Mouse (Mus musculus): ENCODE measurements around the gene Slc25a51. TPM values are rescaled to one million over a fixed set of nuclear protein-coding genes. Genes with fewer than 3 reads are reported as not detected.

The Slc25a51 gene
- polyA plus RNA-seq, 1 experiment: not detected

GRCm38 (mm10) chr4:45444813-45445212 is 36.2 kb upstream of the Slc25a51 start:
- Histone ChIP-seq H3K4me3 (ENCODE audit: insufficient read depth, low read depth, low read length) (no peak overlapping the region), H3K27ac (ENCODE audit: insufficient read depth, low read depth, low read length) (no peak overlapping the region), H3K4me1 (ENCODE audit: control insufficient read depth, insufficient read depth, low read length) (peaks cover 13% of the 10 kb centered on the region)
- TF ChIP-seq CTCF (IDR thresholded peaks at IDR 0.05; ENCODE audit: insufficient read depth, low read depth, low read length) (no peak), POLR2A (IDR thresholded peaks at IDR 0.05; ENCODE audit: insufficient read depth, low read depth, low read length) (no peak)
- WGBS: 79% methylated on average over 4 of the region's 4 CpGs

DNA sequence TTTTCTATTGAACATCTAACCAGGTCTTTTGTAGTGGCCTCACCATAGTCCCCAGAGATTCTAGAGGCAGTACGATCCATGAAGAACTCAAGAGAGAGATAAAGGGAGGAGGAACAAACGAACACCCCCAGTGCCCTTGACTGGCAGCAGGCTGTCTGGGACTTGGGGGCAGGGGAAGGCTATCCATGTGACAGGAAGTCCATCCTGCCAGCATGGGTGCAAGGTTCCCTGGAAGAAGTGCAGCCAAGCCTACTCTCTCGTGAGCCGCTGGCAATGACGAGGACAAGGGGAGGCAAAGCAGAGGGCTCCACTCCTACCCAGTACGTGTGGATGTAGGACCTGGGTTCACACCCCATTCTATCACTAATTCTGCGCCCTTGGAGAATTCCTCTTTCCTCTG is 35.1 kb upstream of the Slc25a51 start:
- no peak for TF ChIP-seq CTCF (IDR thresholded peaks at IDR 0.05; ENCODE audit: insufficient read depth, low read depth, low read length)
- TF ChIP-seq POLR2A (IDR thresholded peaks at IDR 0.05; ENCODE audit: insufficient read depth, low read depth, low read length): no peak
- 89% methylated on average over 7 of the region's 7 CpGs for WGBS
- Histone ChIP-seq H3K4me3 (ENCODE audit: insufficient read depth, low read depth, low read length) (no peak overlapping the region), H3K4me1 (ENCODE audit: control insufficient read depth, insufficient read depth, low read length) (peaks cover 6% of the 10 kb centered on the region), H3K27ac (ENCODE audit: insufficient read depth, low read depth, low read length) (no peak overlapping the region)

GRCm38 (mm10) chr4:45442237-45442636 is 33.7 kb upstream of the Slc25a51 start:
- Histone ChIP-seq H3K4me3 (ENCODE audit: insufficient read depth, low read depth, low read length) (no peak overlapping the region), H3K4me1 (ENCODE audit: control insufficient read depth, insufficient read depth, low read length) (peaks cover 5% of the 10 kb centered on the region), H3K27ac (ENCODE audit: insufficient read depth, low read depth, low read length) (no peak overlapping the region)
- 60% methylated on average over 3 of the region's 3 CpGs for WGBS
- TF ChIP-seq POLR2A (IDR thresholded peaks at IDR 0.05; ENCODE audit: insufficient read depth, low read depth, low read length) (no peak), CTCF (IDR thresholded peaks at IDR 0.05; ENCODE audit: insufficient read depth, low read depth, low read length) (no peak)

GRCm38 (mm10) chr4:45441778-45442177 is 33.2 kb upstream of the Slc25a51 start:
- Histone ChIP-seq H3K4me1 (ENCODE audit: control insufficient read depth, insufficient read depth, low read length) (peaks cover 10% of the 10 kb centered on the region), H3K27ac (ENCODE audit: insufficient read depth, low read depth, low read length) (no peak overlapping the region), H3K4me3 (ENCODE audit: insufficient read depth, low read depth, low read length) (no peak overlapping the region)
- WGBS: 77% methylated on average over 1 of the region's 1 CpGs
- TF ChIP-seq POLR2A (IDR thresholded peaks at IDR 0.05; ENCODE audit: insufficient read depth, low read depth, low read length) (no peak), CTCF (IDR thresholded peaks at IDR 0.05; ENCODE audit: insufficient read depth, low read depth, low read length) (no peak)

GRCm38 (mm10) chr4:45439281-45439680 is 30.7 kb upstream of the Slc25a51 start:
- TF ChIP-seq CTCF (IDR thresholded peaks at IDR 0.05; ENCODE audit: insufficient read depth, low read depth, low read length) (no peak), POLR2A (IDR thresholded peaks at IDR 0.05; ENCODE audit: insufficient read depth, low read depth, low read length) (no peak)
- Histone ChIP-seq H3K4me3 (ENCODE audit: insufficient read depth, low read depth, low read length) (no peak overlapping the region), H3K27ac (ENCODE audit: insufficient read depth, low read depth, low read length) (no peak overlapping the region), H3K4me1 (ENCODE audit: control insufficient read depth, insufficient read depth, low read length) (peaks cover 16% of the 10 kb centered on the region)
- 60% methylated on average over 5 of the region's 5 CpGs for WGBS

- no peak overlapping the region for H3K4me3 ChIP-seq (ENCODE audit: insufficient read depth, low read depth, low read length)
- TF ChIP-seq POLR2A (IDR thresholded peaks at IDR 0.05; ENCODE audit: insufficient read depth, low read depth, low read length): no peak
- TF ChIP-seq CTCF (IDR thresholded peaks at IDR 0.05; ENCODE audit: insufficient read depth, low read depth, low read length): no peak
- H3K27ac ChIP-seq (ENCODE audit: insufficient read depth, low read depth, low read length): no peak overlapping the region
- H3K4me1 ChIP-seq (ENCODE audit: control insufficient read depth, insufficient read depth, low read length): peaks cover 20% of the 10 kb centered on the region
- WGBS: 65% methylated on average over 3 of the region's 3 CpGs
Measured at GRCm38 (mm10) chr4:45437010-45437409, 28.4 kb upstream of the Slc25a51 start.

DNA sequence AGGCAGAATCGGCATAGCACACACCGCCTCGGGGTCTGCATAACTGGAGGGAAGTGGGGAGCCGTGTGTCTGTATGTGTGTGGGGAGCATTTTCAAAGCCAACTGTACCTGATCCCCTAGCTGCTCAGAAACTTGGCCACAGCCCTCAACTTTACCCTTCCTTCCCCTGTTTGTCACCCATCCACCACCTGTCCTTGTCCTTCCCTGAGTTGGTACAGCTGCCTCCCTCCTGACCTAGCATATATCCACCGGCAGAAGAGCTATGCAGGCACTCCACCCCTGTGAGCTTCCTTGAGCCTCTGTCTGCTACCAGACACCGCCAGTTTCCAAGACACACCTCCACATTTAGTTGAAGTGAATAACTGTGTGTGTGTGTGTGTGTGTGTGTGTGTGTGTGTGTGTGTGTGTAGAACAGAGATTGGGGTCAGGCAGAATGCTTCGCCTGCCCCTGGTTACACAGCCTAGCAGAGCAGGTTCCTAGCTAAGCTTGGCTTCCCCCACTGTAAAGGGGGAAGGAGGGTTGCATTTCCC is 27.9 kb upstream of the Slc25a51 start:
- Histone ChIP-seq H3K4me1 (ENCODE audit: control insufficient read depth, insufficient read depth, low read length) (peaks cover 20% of the 10 kb centered on the region), H3K4me3 (ENCODE audit: insufficient read depth, low read depth, low read length) (no peak overlapping the region), H3K27ac (ENCODE audit: insufficient read depth, low read depth, low read length) (no peak overlapping the region)
- WGBS: 76% methylated on average over 7 of the region's 7 CpGs
- no peak for TF ChIP-seq POLR2A (IDR thresholded peaks at IDR 0.05; ENCODE audit: insufficient read depth, low read depth, low read length)
- no peak for TF ChIP-seq CTCF (IDR thresholded peaks at IDR 0.05; ENCODE audit: insufficient read depth, low read depth, low read length)

DNA sequence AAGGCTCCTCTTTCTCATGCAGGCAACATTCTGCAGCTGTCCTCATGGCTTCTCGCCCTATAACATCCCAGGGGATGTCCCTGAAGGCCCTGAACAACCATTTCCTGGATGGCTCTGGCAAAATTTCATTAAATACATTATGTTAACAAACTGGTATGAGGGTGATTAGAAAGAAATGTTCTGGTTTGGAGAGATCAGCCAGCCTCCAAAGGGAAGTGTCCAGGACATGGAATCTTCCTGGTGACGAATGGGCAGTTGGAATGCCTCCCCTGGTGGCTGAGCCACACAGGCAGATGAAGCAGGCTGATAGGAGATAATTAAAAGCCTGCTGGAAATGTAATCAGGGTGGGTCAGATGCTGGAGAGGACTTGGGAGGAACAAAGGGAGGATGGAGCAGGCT is 27.3 kb upstream of the Slc25a51 start:
- Histone ChIP-seq H3K4me1 (ENCODE audit: control insufficient read depth, insufficient read depth, low read length) (peaks cover 20% of the 10 kb centered on the region), H3K4me3 (ENCODE audit: insufficient read depth, low read depth, low read length) (no peak overlapping the region), H3K27ac (ENCODE audit: insufficient read depth, low read depth, low read length) (no peak overlapping the region)
- 76% methylated on average over 2 of the region's 2 CpGs for WGBS
- TF ChIP-seq CTCF (IDR thresholded peaks at IDR 0.05; ENCODE audit: insufficient read depth, low read depth, low read length): no peak
- TF ChIP-seq POLR2A (IDR thresholded peaks at IDR 0.05; ENCODE audit: insufficient read depth, low read depth, low read length): no peak

GRCm38 (mm10) chr4:45434681-45435080 is 26.1 kb upstream of the Slc25a51 start:
- Histone ChIP-seq H3K27ac (ENCODE audit: insufficient read depth, low read depth, low read length) (no peak overlapping the region), H3K4me3 (ENCODE audit: insufficient read depth, low read depth, low read length) (no peak overlapping the region), H3K4me1 (ENCODE audit: control insufficient read depth, insufficient read depth, low read length) (peaks cover 26% of the 10 kb centered on the region)
- 80% methylated on average over 4 of the region's 4 CpGs for WGBS
- TF ChIP-seq CTCF (IDR thresholded peaks at IDR 0.05; ENCODE audit: insufficient read depth, low read depth, low read length) (no peak), POLR2A (IDR thresholded peaks at IDR 0.05; ENCODE audit: insufficient read depth, low read depth, low read length) (no peak)

DNA sequence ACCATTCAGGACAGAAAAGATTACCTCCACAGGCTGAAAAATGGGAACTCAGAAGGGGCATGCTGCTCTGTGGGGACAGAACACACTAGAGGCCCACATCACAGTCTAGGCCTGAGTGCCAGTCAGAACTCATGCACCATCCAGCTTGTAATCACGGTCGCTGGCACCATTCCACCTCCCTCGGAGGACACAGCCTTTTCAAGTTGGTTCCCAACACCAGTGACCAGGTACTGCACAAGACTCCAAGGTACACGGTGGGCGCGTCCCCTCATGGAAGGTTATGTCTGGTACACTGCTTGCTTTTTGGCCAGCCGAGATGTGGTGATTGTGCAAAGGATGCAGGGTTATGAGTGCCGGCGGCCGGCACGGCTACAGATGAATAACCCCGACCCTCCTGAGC is 25.5 kb upstream of the Slc25a51 start:
- H3K4me1 ChIP-seq (ENCODE audit: control insufficient read depth, insufficient read depth, low read length): peaks cover 29% of the 10 kb centered on the region
- H3K27ac ChIP-seq (ENCODE audit: insufficient read depth, low read depth, low read length): no peak overlapping the region
- 74% methylated on average over 12 of the region's 12 CpGs for WGBS
- no peak overlapping the region for H3K4me3 ChIP-seq (ENCODE audit: insufficient read depth, low read depth, low read length)
- TF ChIP-seq POLR2A (IDR thresholded peaks at IDR 0.05; ENCODE audit: insufficient read depth, low read depth, low read length) (no peak), CTCF (IDR thresholded peaks at IDR 0.05; ENCODE audit: insufficient read depth, low read depth, low read length) (no peak)
